Mouse (Mus musculus) CH12.LX (cell line): ENCODE measurements at regions not wholly inside any gene's neighbourhood (a gene's known extent, or its start where the extent isn't known, plus 50 kb on each side); places are given as distances from the start of the nearest gene placed in this dataset.

ENCODE experiments used
- CHD2 ChIP-seq: IDR thresholded peaks from 2 replicates; pipeline ENCODE4 v1.6.1; 2011; ENCODE audit warnings: low read length, improper control_type of control experiment
- CTCF ChIP-seq, 2 experiments: IDR thresholded peaks in 1 of 2; conservative IDR thresholded peaks in 1 of 2; 2 replicates each; pipeline ENCODE4 v1.5.1; 2011 to 2012; ENCODE audit warnings: low read depth in 2 of 2, low read length in 2 of 2, improper control_type of control experiment in 1 of 2, inconsistent platforms in 1 of 2, mild to moderate bottlenecking in 1 of 2, moderate library complexity in 1 of 2
- EP300 ChIP-seq: IDR thresholded peaks from 2 replicates; pipeline ENCODE4 v1.6.1; 2011; ENCODE audit warnings: low read length, improper control_type of control experiment
- JUND ChIP-seq: conservative IDR thresholded peaks from 2 replicates; pipeline ENCODE4 v1.6.1; 2011; ENCODE audit warnings: low read depth, low read length, improper control_type of control experiment
- MEF2A ChIP-seq: IDR thresholded peaks from 2 replicates; pipeline ENCODE4 v1.6.1; 2014; ENCODE audit warnings: low read depth, mild to moderate bottlenecking, inconsistent platforms, low read length, improper control_type of control experiment, borderline replicate concordance
- MYC ChIP-seq: IDR thresholded peaks from 2 replicates; pipeline ENCODE4 v1.6.1; 2011; ENCODE audit warnings: low read depth, mild to moderate bottlenecking, improper control_type of control experiment, low read length
- POLR2A ChIP-seq: IDR thresholded peaks from 2 replicates; pipeline ENCODE4 v1.6.1; 2011; ENCODE audit warnings: low read depth, mild to moderate bottlenecking, improper control_type of control experiment, low read length
- POLR2AphosphoS2 ChIP-seq: IDR thresholded peaks from 2 replicates; pipeline ENCODE4 v1.6.1; 2011; ENCODE audit warnings: low read depth, low read length, improper control_type of control experiment
- SIN3A ChIP-seq: IDR thresholded peaks from 2 replicates; pipeline ENCODE4 v1.6.1; 2012; ENCODE audit warnings: low read length, improper control_type of control experiment, inconsistent platforms
- TCF12 ChIP-seq: IDR thresholded peaks from 2 replicates; pipeline ENCODE4 v1.6.1; 2014; ENCODE audit warnings: low read depth, mild to moderate bottlenecking, inconsistent platforms, low read length, improper control_type of control experiment
- USF2 ChIP-seq: conservative IDR thresholded peaks from 2 replicates; pipeline ENCODE4 v1.6.1; 2011; ENCODE audit warnings: low read depth, low read length, improper control_type of control experiment

DNA sequence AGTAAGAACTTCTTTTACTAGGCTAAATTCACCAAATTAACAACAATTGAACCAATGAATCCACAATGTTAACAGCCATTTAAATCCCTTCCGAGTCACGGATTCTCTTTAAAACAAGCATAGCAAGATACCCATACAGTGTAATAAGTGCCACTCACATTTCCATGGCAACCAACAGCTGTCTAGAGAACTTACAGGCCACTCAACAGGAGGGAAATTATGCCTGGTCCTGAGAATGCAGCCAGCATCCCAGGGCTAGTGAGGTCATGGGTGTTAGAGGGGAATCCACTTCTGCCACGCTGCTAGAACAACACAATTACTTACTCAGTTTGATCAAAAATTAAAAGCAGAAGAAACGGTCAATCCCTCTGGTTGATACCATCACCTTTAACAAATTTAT is 296.7 kb downstream of the Klf6 start:
- TF ChIP-seq POLR2A (no peak), CTCF (conservative IDR thresholded peaks at IDR 0.05 in 1 of 2, IDR thresholded peaks at IDR 0.05 in 1 of 2; ENCODE audit: low read depth in 2 of 2, low read length in 2 of 2) (no peak), MEF2A (no peak), EP300 (no peak), MYC (no peak), USF2 (no peak), TCF12 (no peak), POLR2AphosphoS2 (no peak), SIN3A (no peak), JUND (no peak), CHD2 (no peak)
